Mouse (Mus musculus) cerebellum, adult 11 months (tissue): ENCODE data around the gene Gars.
A peak's percentile ranks its signal among the peaks of the same experiment; 100 is the strongest.

Experiments
- DNase-seq: peaks from one replicate; pipeline ENCODE4 v3.0.0; 2022

Gene Gars

GRCm38 (mm10) chr6:55037799-55038670 is at the start of gene Gars:
Gene Gars, plus strand, starts transcription at chr6:55038007.
- peak; percentile 84 for DNase-seq

- DNase-seq = no peak
These were observed 49.7 kb upstream of the Gars start for GRCm38 (mm10) chr6:54988141-54988540.

- no peak for DNase-seq
These were observed 46.6 kb upstream of the Gars start for GRCm38 (mm10) chr6:54991189-54991588.

- DNase-seq = no peak
These were observed 45.7 kb upstream of the Gars start for GRCm38 (mm10) chr6:54992141-54992540.

- DNase-seq = peak; percentile 97
These were observed 45.0 kb upstream of the Gars start, which contains the start of gene Ggct for GRCm38 (mm10) chr6:54992734-54993260. Gene Ggct, minus strand, starts transcription at chr6:54992950.

- no peak for DNase-seq
These were observed 41.4 kb upstream of the Gars start for GRCm38 (mm10) chr6:54996361-54996760.

GRCm38 (mm10) chr6:54997726-54998125 is 40.1 kb upstream of the Gars start:
- no peak for DNase-seq

- no peak for DNase-seq
These were observed 36.5 kb upstream of the Gars start for GRCm38 (mm10) chr6:55001320-55001719.

GRCm38 (mm10) chr6:55002438-55002837 is 35.4 kb upstream of the Gars start:
- no peak for DNase-seq

- DNase-seq = no peak
These were observed 34.2 kb upstream of the Gars start for GRCm38 (mm10) chr6:55003559-55003958.

GRCm38 (mm10) chr6:55008401-55008800 is 29.4 kb upstream of the Gars start:
- DNase-seq = no peak

GRCm38 (mm10) chr6:55009391-55010230 is 28.2 kb upstream of the Gars start:
- DNase-seq = no peak

- DNase-seq = no peak
These were observed 27.3 kb upstream of the Gars start for GRCm38 (mm10) chr6:55010330-55011091.

GRCm38 (mm10) chr6:55012516-55012915 is 25.3 kb upstream of the Gars start:
- DNase-seq = no peak

- no peak for DNase-seq
These were observed 23.6 kb upstream of the Gars start for GRCm38 (mm10) chr6:55014184-55014583.

- no peak for DNase-seq
These were observed 21.6 kb upstream of the Gars start for GRCm38 (mm10) chr6:55016236-55016635.

- DNase-seq = peak; percentile 42
These were observed 20.9 kb upstream of the Gars start for GRCm38 (mm10) chr6:55016710-55017583.

GRCm38 (mm10) chr6:55018417-55018816 is 19.4 kb upstream of the Gars start:
- no peak for DNase-seq

- DNase-seq = no peak
These were observed 16.0 kb upstream of the Gars start for GRCm38 (mm10) chr6:55021806-55022205.

- no peak for DNase-seq
These were observed 10.2 kb upstream of the Gars start for GRCm38 (mm10) chr6:55027642-55028041.

- DNase-seq = no peak
These were observed 1.1 kb upstream of the Gars start for GRCm38 (mm10) chr6:55036731-55037130.
